Mouse (Mus musculus) 416B (cell line): ENCODE measurements around the gene Fkbp11.

Source experiments
- DNase-seq: peaks from one replicate; pipeline ENCODE4 v3.0.0; 2011; ENCODE audit warnings: low read depth

Fkbp11 gene

GRCm38 (mm10) chr15:98738796-98739195 lies 10.8 kb upstream of the Fkbp11 start:
- peak; percentile 31 for DNase-seq

- peak; percentile 28 for DNase-seq
These were observed 9.9 kb upstream of the Fkbp11 start for GRCm38 (mm10) chr15:98737881-98738280.

GRCm38 (mm10) chr15:98736521-98736920 lies 8.5 kb upstream of the Fkbp11 start:
- DNase-seq, result no peak

GRCm38 (mm10) chr15:98733976-98734566 lies 6.1 kb upstream of the Fkbp11 start:
- no peak for DNase-seq

GRCm38 (mm10) chr15:98733370-98733769 lies 5.4 kb upstream of the Fkbp11 start:
- no peak for DNase-seq

- DNase-seq, result no peak
These were observed 4.1 kb upstream of the Fkbp11 start for GRCm38 (mm10) chr15:98732006-98732531.

- no peak for DNase-seq
These were observed 2.8 kb upstream of the Fkbp11 start for GRCm38 (mm10) chr15:98730790-98731189.

GRCm38 (mm10) chr15:98729791-98730545 lies 2.0 kb upstream of the Fkbp11 start:
- DNase-seq, result no peak

- DNase-seq, result no peak
These were observed 368 bp upstream of the Fkbp11 start for GRCm38 (mm10) chr15:98728366-98728765.

- no peak for DNase-seq
These were observed 1.3 kb downstream of the Fkbp11 start for GRCm38 (mm10) chr15:98726746-98727145.

- DNase-seq, result no peak
These were observed 1.9 kb downstream of the Fkbp11 start for GRCm38 (mm10) chr15:98726079-98726478.

GRCm38 (mm10) chr15:98724441-98724840 lies 3.6 kb downstream of the Fkbp11 start:
- no peak for DNase-seq

- peak; percentile 86 for DNase-seq
These were observed 5.1 kb downstream of the Fkbp11 start for GRCm38 (mm10) chr15:98722854-98723253.

GRCm38 (mm10) chr15:98722191-98722590 lies 5.8 kb downstream of the Fkbp11 start:
- no peak for DNase-seq

- DNase-seq, result no peak
These were observed 10.7 kb downstream of the Fkbp11 start for GRCm38 (mm10) chr15:98717301-98717700.

GRCm38 (mm10) chr15:98714230-98714652 lies 13.8 kb downstream of the Fkbp11 start:
- peak; percentile 79 for DNase-seq

- DNase-seq, result peak; percentile 79
These were observed 17.6 kb downstream of the Fkbp11 start for GRCm38 (mm10) chr15:98710442-98710841.

- peak; percentile 92 for DNase-seq
These were observed 20.1 kb downstream of the Fkbp11 start, which contains the start of gene Ccdc65 for GRCm38 (mm10) chr15:98707766-98708372. TSS of gene Ccdc65 (plus strand) at chr15:98708207.

GRCm38 (mm10) chr15:98704312-98704711 lies 23.7 kb downstream of the Fkbp11 start:
- DNase-seq, result no peak

- peak; percentile 77 for DNase-seq
These were observed 28.6 kb downstream of the Fkbp11 start for GRCm38 (mm10) chr15:98699190-98700105.

GRCm38 (mm10) chr15:98696216-98696615 lies 31.8 kb downstream of the Fkbp11 start:
- no peak for DNase-seq

- no peak for DNase-seq
These were observed 32.3 kb downstream of the Fkbp11 start for GRCm38 (mm10) chr15:98695726-98696125.
